Mouse (Mus musculus) neural tube, embryonic 14.5 days (tissue): ENCODE results near the gene Plcd1. TPM values are rescaled to one million over a fixed set of nuclear protein-coding genes. Genes with fewer than 3 reads are reported as not detected.

ENCODE experiments used
- ATAC-seq: fragments of 200-750 bp; cut with Nextera tagmentation; 2 replicates; pipeline ENCODE4 v1.8.0; 2017; ENCODE audit warnings: low read depth, mild to moderate bottlenecking, moderate TSS enrichment, moderate library complexity
- H3K27ac ChIP-seq: fragments of 300-500 bp; sonication (generic); 2 replicates; pipeline ENCODE4 v1.5.1; 2014; ENCODE audit warnings: low read depth, mild to moderate bottlenecking, control low read depth, low read length, moderate library complexity, mixed read lengths
- H3K27me3 ChIP-seq: fragments of 300-500 bp; sonication (generic); 2 replicates; pipeline ENCODE4 v1.6.1; 2014; ENCODE audit warnings: low read length; ENCODE audit not compliant: control insufficient read depth, insufficient read depth
- H3K36me3 ChIP-seq: fragments of 300-500 bp; sonication (generic); 2 replicates; pipeline ENCODE4 v1.6.1; 2014; ENCODE audit warnings: low read length, mixed read lengths; ENCODE audit not compliant: control insufficient read depth, insufficient read depth
- H3K4me1 ChIP-seq: fragments of 300-500 bp; sonication (generic); 2 replicates; pipeline ENCODE4 v1.6.1; 2014; ENCODE audit warnings: low read length; ENCODE audit not compliant: control insufficient read depth, insufficient read depth
- H3K4me2 ChIP-seq: fragments of 300-500 bp; sonication (generic); 2 replicates; pipeline ENCODE4 v1.6.1; 2014; ENCODE audit warnings: mild to moderate bottlenecking, low read depth, low read length, control low read depth
- H3K4me3 ChIP-seq: fragments of 300-500 bp; sonication (generic); 2 replicates; pipeline ENCODE4 v1.5.1; 2014; ENCODE audit warnings: low read depth, low read length, control low read depth, mixed read lengths
- H3K9ac ChIP-seq: fragments of 300-500 bp; sonication (generic); replicated peaks from 2 replicates; pipeline ENCODE4 v1.6.1; 2014; ENCODE audit warnings: low read depth, mild to moderate bottlenecking, control low read depth, low read length, mixed read lengths
- H3K9me3 ChIP-seq: fragments of 300-500 bp; sonication (generic); 2 replicates; pipeline ENCODE4 v1.6.1; 2016; ENCODE audit warnings: low read length; ENCODE audit not compliant: control insufficient read depth
- WGBS: fragments of 180-500 bp; shearing (Covaris S2); extraction: QIAGEN DNeasy Blood & Tissue Kit; methylation state at CpG from one replicate; pipeline ENCODE4 v1.1.7; 2014; 5-methylcytosine and 5-hydroxymethylcytosine counted together
- polyA plus RNA-seq: library from polyadenylated mRNA; unstranded; fragments of >200 nt; fragmentation: Nextera tagmentation; extraction: Ambion mirVana; gene quantifications from 2 replicates; pipeline ENCODE4 v1.2.1, GENCODE M21; 2014

Gene Plcd1
- polyA plus RNA-seq, 1 experiment from 2014 or later: 14.7 TPM

DNA sequence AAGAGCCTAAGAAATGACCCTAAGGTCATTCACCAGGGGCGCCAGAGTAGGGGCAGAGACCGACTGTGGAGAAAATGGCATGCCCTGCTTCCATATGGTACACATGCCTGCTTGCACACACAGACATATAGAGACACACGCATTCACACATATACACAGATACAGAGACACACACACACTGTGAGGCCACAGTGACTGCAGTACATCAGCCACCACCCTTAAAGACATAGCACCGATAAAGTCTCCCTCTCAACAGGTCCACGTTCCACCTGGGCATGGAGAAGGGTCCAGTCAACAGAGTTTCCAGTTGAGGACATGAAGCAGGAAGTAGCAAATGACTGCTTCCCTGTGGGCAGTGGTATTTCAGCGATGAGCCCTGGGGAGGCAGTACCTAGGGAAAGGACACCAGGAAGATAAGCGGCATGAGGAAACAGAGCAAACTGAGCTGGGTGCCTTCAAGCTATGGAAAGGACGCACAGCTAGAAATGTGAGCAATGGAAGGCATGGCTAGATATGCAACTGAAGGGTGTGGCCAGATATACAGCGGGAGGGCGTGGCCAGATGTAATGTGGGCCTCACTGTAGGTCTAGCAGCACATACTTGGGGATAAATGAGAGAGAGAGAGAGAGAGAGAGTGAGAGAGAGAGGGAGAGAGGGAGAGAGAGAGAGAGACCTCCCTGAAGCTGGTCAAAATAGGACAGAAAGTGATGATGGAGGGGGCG is 45.0 kb downstream of the Plcd1 start:
- Histone ChIP-seq H3K27me3 (no peaks in the 10 kb centered on the region), H3K36me3 (no peaks in the 10 kb centered on the region), H3K9me3 (no peaks in the 10 kb centered on the region), H3K4me2 (no peak overlapping the region), H3K4me1 (0 out of 2 replicates have a peak, but pooled peaks cover 6% of the 10 kb centered on the region), H3K9ac (no peak overlapping the region), H3K27ac (no peak overlapping the region), H3K4me3 (no peak overlapping the region)
- no peak for ATAC-seq
- 88% methylated on average over 11 of the region's 11 CpGs for WGBS

DNA sequence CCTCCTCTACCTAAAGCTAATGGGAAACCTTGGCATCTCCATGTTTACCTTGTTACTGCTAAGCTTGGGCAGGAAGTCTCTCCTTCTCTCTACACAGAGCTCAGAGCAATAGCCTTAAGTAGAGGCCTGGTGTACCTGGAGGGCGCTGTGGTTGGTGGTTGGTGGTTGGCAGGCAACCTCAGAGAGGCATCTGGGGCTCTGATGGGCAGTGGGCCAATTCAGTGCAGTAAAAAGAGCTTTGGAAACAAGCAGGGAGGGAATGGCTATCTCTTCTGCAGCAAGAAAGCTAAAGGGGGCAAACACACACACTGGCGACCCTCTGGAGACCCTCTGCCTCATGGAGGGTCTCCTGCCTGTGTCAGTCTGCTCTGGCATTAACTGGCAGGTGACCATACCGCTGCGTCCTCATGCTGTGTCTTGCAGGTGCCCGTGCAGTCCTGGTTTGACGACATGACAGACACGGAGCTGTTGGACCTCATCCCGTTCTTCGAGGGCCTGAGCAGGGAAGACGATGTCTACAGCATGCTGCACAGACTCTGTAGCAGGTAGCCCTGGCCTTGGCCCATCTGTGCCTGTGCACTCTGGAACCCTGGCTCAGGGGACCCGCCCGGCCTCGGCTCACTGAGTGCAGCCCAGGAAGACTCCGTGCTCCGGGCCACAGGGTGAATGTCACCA is 53.1 kb downstream of the Plcd1 start:
- WGBS: 81% methylated on average over 15 of the region's 15 CpGs
- Histone ChIP-seq H3K4me3 (no peak overlapping the region), H3K27me3 (no peaks in the 10 kb centered on the region), H3K4me2 (no peak overlapping the region), H3K4me1 (0 out of 2 replicates have a peak, but pooled peaks cover 3% of the 10 kb centered on the region), H3K9ac (no peak overlapping the region), H3K9me3 (no peaks in the 10 kb centered on the region), H3K27ac (0 out of 2 replicates have a peak overlapping the region, but pooled peaks have one; percentile 24), H3K36me3 (no peaks in the 10 kb centered on the region)
- ATAC-seq: peak; percentile 32; the same call in 1 of the 2 replicates

GRCm38 (mm10) chr9:119038574-119038973 is 54.7 kb downstream of the Plcd1 start:
- Histone ChIP-seq H3K36me3 (no peaks in the 10 kb centered on the region), H3K27ac (no peak overlapping the region), H3K9ac (no peak overlapping the region), H3K9me3 (no peaks in the 10 kb centered on the region), H3K4me2 (no peak overlapping the region), H3K4me1 (peaks cover 15% of the 10 kb centered on the region), H3K27me3 (no peaks in the 10 kb centered on the region), H3K4me3 (no peak overlapping the region)
- no peak for ATAC-seq
- WGBS: 90% methylated on average over 3 of the region's 3 CpGs

GRCm38 (mm10) chr9:119037076-119037730 is 56.1 kb downstream of the Plcd1 start:
- Histone ChIP-seq H3K27ac (no peak overlapping the region), H3K9ac (no peak overlapping the region), H3K4me1 (peaks cover 23% of the 10 kb centered on the region), H3K36me3 (no peaks in the 10 kb centered on the region), H3K27me3 (no peaks in the 10 kb centered on the region), H3K4me2 (no peak overlapping the region), H3K9me3 (no peaks in the 10 kb centered on the region), H3K4me3 (no peak overlapping the region)
- ATAC-seq: no peak
- 60% methylated on average over 15 of the region's 15 CpGs for WGBS

DNA sequence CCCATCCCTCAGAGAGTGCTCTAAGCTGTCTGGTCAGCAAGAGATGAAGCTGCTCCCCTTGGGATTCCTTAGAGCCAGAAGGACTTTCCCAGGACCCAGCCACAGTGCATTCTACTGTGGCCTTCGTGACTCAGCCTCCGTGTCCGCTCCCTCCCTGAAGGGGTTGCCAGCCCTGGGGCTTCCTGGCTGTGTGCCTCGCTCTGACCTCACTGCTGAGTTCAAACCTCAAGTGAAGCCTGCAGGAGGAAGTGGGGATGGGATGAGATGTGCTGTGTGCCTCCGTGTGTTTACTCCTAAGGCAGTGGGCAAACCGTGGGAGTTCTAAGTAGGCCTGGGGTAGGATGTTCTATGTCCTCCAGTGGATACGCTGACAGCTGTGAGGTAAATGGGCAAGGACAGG is 57.5 kb downstream of the Plcd1 start:
- Histone ChIP-seq H3K27ac (no peak overlapping the region), H3K9ac (no peak overlapping the region), H3K36me3 (no peaks in the 10 kb centered on the region), H3K4me3 (no peak overlapping the region), H3K9me3 (no peaks in the 10 kb centered on the region), H3K4me1 (peaks cover 23% of the 10 kb centered on the region), H3K27me3 (no peaks in the 10 kb centered on the region), H3K4me2 (no peak overlapping the region)
- ATAC-seq: no peak
- WGBS: 71% methylated on average over 7 of the region's 7 CpGs

- Histone ChIP-seq H3K4me2 (no peak overlapping the region), H3K27me3 (no peaks in the 10 kb centered on the region), H3K4me1 (peaks cover 23% of the 10 kb centered on the region), H3K4me3 (no peak overlapping the region), H3K9me3 (no peaks in the 10 kb centered on the region), H3K36me3 (no peaks in the 10 kb centered on the region), H3K9ac (no peak overlapping the region), H3K27ac (peak overlapping the region; percentile 66)
- 46% methylated on average over 29 of the region's 29 CpGs for WGBS
- ATAC-seq: no peak
Measured at GRCm38 (mm10) chr9:119034676-119035665, 58.3 kb downstream of the Plcd1 start.

GRCm38 (mm10) chr9:119034069-119034468 is 59.2 kb downstream of the Plcd1 start:
- peaks cover 23% of the 10 kb centered on the region for H3K4me1 ChIP-seq
- H3K27ac ChIP-seq: peak overlapping the region; percentile 66
- ATAC-seq: 0 out of 2 replicates have a peak, but pooled peaks have one; percentile 36
- 0 out of 2 replicates have a peak overlapping the region, but pooled peaks have one; percentile 25 for H3K9ac ChIP-seq
- WGBS: 66% methylated on average over 8 of the region's 8 CpGs
- no peaks in the 10 kb centered on the region for H3K27me3 ChIP-seq
- H3K4me3 ChIP-seq: no peak overlapping the region
- no peaks in the 10 kb centered on the region for H3K36me3 ChIP-seq
- H3K4me2 ChIP-seq: no peak overlapping the region
- no peaks in the 10 kb centered on the region for H3K9me3 ChIP-seq

GRCm38 (mm10) chr9:119033111-119033921 is 60.0 kb downstream of the Plcd1 start:
- no peaks in the 10 kb centered on the region for H3K9me3 ChIP-seq
- 58% methylated on average over 19 of the region's 19 CpGs for WGBS
- peaks cover 23% of the 10 kb centered on the region for H3K4me1 ChIP-seq
- no peaks in the 10 kb centered on the region for H3K27me3 ChIP-seq
- H3K4me3 ChIP-seq: no peak overlapping the region
- ATAC-seq: peak; percentile 76
- H3K4me2 ChIP-seq: no peak overlapping the region
- no peaks in the 10 kb centered on the region for H3K36me3 ChIP-seq
- H3K9ac ChIP-seq: 0 out of 2 replicates have a peak overlapping the region, but pooled peaks have one; percentile 17
- H3K27ac ChIP-seq: peak overlapping the region; percentile 66
